ENCODE assay signal across 10 mouse cellular contexts in genomic region chr7:50162602-50163001, GRCm38 (mm10).
"Had no signal": no experiment of that assay in that cellular context is flagged by ENCODE, and none has a peak within 500 bp of the region (broad histone marks: within the 10 kb centered on the region; RNA-seq: fewer than 3 reads in every experiment).

No protein-coding gene starts in this region.

- H3K9me3 ChIP-seq: intestine, embryonic 15.5 days; midbrain, embryonic 12.5 days had no signal

- DNase-seq: kidney, adult 18-20 months; kidney, postnatal 10 days; kidney, postnatal 4 days; lung, adult 2 months; spleen, adult 18-20 months; thymus, postnatal 36 days had no signal

- H3K4me2 ChIP-seq: intestine, embryonic 15.5 days; limb, embryonic 13.5 days; midbrain, embryonic 12.5 days had no signal

- H3K36me3 ChIP-seq: intestine, embryonic 15.5 days; limb, embryonic 13.5 days; midbrain, embryonic 12.5 days had no signal

- H3K27me3 ChIP-seq: intestine, embryonic 15.5 days; limb, embryonic 13.5 days; midbrain, embryonic 12.5 days had no signal

- H3K4me3 ChIP-seq: intestine, embryonic 15.5 days; limb, embryonic 13.5 days; midbrain, embryonic 12.5 days had no signal

- H3K9ac ChIP-seq: intestine, embryonic 15.5 days; limb, embryonic 13.5 days; liver, embryonic 14.5 days; midbrain, embryonic 12.5 days had no signal

- H3K4me1 ChIP-seq: intestine, embryonic 15.5 days; limb, embryonic 13.5 days; midbrain, embryonic 12.5 days had no signal

- H3K27ac ChIP-seq: intestine, embryonic 15.5 days; limb, embryonic 13.5 days; liver, embryonic 14.5 days; midbrain, embryonic 12.5 days had no signal

- ATAC-seq: intestine, embryonic 15.5 days had no signal
